Mouse (Mus musculus) heart, postnatal 14 days (tissue): ENCODE results near the gene Tmem132c. TPM values are rescaled to one million over a fixed set of nuclear protein-coding genes. Genes with fewer than 3 reads are reported as not detected.

Experiments
- DNase-seq, 2 experiments: peaks; one replicate each; pipeline ENCODE4 v3.0.0; 2021 to 2022
- intact Hi-C: fragments of 180-260 bp; cut with DNase I; formaldehyde crosslinking; loops from one replicate; pipeline ENCODE4 v1.15.1; 2025
- total RNA-seq, 2 experiments: library from RNA; stranded (reverse); gene quantifications; 2 replicates each; pipeline ENCODE4 v1.2.3; 2021

Gene Tmem132c
- total RNA-seq, 2 experiments from 2014 or later: 0.17 to 0.33 TPM

- peak in 1 of 2 experiments; percentile 27 for DNase-seq
- intact Hi-C loops: no loop called here
These were observed 319.5 kb downstream of the Tmem132c start for GRCm38 (mm10) chr5:127561086-127561485.

DNA sequence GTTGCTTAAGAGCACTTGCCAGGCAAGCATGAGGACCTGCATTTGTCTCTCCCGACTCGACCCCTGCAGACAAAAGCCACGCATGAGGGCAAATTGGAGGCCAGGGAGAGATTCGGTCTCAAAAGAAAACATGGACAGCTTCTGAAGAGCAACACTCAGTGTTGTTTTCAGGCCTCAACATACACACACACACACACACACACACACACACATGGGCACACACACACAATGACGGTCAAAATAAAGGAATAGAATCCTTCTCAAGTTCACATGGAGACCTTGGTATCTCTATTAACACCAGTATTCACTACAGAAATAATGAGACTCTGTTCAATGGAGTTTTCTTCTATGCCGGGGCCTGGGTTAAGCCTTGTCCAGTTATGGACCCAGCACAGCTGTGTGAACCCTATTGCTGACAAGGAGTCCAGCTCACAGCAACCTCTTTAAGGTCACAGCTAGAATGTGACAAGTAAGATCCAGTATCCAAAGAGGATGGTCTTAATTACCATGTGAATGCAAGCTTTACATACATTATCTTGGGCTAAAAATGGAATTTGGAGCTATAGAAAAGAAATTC, 325.6 kb downstream of the Tmem132c start:
- DNase-seq: no peak
- intact Hi-C loops: no loop called here

GRCm38 (mm10) chr5:127577419-127577818, 335.8 kb downstream of the Tmem132c start:
- no peak for DNase-seq
- intact Hi-C loops: loop anchor here (5.0 kb wide), 1 partner anchor 125 kb away; no protein-coding TSS in a partner anchor

GRCm38 (mm10) chr5:127583658-127584057, 342.1 kb downstream of the Tmem132c start:
- DNase-seq: no peak
- intact Hi-C loops: no loop called here

- DNase-seq: no peak
- intact Hi-C loops: no loop called here
These were observed 346.2 kb downstream of the Tmem132c start for GRCm38 (mm10) chr5:127587854-127588253.

- intact Hi-C loops: no loop called here
These were observed 350.8 kb downstream of the Tmem132c start for GRCm38 (mm10) chr5:127592406-127592805.

GRCm38 (mm10) chr5:127592854-127593253, 351.2 kb downstream of the Tmem132c start:
- intact Hi-C loops: no loop called here
- DNase-seq: peak in 1 of 2 experiments; percentile 25

More at GRCm38 (mm10) chr5:127592406-127592805, 350.8 kb downstream of the Tmem132c start:
- DNase-seq: no peak

- DNase-seq: no peak
- intact Hi-C loops: no loop called here
These were observed 354.1 kb downstream of the Tmem132c start for GRCm38 (mm10) chr5:127595676-127596075.

DNA sequence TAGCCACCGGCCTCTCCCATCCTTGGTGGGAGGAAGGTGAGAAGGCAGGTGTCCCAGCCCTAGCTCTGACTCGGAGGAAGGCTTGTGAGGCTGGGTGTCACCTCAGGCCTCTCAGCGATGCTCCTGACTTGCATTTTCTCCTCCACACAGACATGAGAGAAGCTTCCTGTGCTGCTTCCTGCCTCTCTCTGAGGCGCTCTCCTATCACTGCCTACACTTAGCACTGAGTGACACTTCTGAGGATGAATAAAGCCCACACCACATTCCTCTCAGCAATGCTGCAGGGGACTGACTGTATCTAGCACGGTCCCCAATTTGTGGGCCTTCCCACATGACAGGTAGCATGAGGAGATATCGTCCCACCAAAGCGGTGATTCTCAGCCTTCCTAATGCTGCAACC, 355.3 kb downstream of the Tmem132c start:
- DNase-seq: no peak
- intact Hi-C loops: no loop called here

DNA sequence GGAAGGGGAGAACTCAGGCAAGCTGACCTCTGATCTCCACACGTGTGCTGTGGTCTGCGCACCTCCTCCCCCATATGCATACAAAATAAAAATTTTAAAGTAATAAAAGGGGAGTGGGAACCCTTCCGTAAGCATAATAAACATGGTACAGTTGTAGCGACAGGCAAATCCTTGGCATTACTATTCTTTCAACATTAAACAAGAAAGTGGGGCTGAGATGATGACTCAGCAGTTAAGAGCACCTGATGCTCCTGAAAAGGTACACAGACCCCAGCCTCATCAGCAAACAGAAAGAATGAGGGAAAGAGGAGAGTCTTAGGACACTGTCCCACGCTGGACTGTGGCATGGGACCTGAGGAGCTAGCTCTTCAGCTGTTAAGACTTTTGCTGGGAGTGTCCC, 361.4 kb downstream of the Tmem132c start:
- intact Hi-C loops: no loop called here
- DNase-seq: no peak

DNA sequence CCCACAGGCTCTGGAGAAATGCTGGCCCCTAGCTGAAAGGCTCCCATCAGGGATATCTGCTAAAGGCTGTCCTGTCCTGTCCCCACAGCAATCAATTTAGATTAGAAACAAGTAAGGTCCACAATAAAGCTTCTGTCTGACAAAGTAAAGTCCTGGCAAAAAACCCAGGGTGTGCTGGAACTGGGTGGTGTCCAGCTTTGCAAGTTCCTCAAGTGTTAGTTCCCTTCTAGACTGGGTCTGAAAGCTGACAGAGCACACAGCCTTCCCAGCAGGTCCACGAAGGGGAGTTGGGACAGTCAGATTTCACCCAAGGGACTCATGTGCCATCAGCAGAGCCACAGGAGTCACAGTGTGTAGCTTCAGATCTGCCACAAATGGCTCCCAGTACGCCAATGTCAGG, 365.9 kb downstream of the Tmem132c start:
- DNase-seq: no peak
- intact Hi-C loops: no loop called here

DNA sequence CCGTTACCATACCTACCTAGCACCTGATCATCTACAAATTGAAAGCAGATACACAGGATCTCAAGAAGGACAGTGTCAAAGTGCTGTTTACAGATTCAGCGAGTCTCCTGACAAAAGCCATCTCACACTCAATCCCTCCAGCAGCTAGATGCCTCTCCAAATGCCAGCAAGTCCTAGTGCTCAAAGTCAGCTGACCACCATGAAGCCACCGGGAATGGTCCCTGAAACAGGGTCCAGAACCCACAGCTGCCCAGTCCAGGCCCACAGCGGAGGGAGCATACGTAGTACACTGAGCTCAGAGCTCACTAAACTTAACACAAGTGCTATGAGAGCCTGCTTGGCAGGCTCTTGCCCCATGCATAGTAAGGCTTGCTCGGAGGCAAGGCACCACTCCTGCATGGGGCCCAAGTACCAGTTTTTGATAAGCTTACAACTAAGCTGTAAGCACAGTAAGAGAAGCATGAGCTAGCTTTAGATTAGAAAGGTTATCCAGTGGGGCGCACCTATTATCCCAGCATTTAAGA, 367.6 kb downstream of the Tmem132c start:
- DNase-seq: no peak
- intact Hi-C loops: no loop called here

DNA sequence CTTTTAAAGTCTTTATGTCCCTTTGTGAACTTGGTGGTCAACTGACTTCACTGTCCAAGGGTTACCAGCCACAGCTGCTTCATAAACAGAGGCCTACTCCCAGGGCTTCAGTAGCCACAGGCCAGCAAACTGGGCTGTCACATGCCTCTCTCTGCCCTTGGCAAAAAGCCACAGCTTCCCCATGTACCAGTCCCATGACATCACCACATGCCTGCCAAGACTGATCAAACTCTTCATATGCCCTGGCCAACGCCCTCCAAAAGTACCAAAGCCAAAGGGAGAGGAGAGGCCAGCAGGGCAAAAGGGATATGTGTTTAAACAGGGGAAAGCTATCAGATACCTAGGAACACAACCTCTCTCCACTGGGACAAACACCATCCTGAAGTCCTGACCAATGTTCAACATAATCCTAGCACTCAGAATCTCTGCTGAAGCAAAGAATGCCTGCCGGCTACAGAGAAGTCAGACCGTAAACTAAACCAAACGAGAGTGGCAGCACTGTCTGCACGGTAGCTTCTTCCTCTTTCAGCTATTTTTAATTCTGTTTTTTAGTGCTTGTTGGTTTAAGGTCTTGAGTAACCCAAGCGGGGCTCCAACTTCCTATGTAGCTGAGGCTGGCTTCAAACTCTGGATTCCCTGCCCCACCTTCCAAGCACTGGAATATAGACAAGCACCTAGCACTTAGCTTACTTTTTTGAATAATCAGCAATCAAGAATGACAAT, 369.3 kb downstream of the Tmem132c start:
- intact Hi-C loops: no loop called here
- DNase-seq: peak; percentile 49 to 66

- intact Hi-C loops: no loop called here
These were observed 370.3 kb downstream of the Tmem132c start for GRCm38 (mm10) chr5:127611881-127612280.

GRCm38 (mm10) chr5:127612397-127612796, 370.8 kb downstream of the Tmem132c start:
- intact Hi-C loops: no loop called here
- DNase-seq: no peak

More at GRCm38 (mm10) chr5:127611881-127612280, 370.3 kb downstream of the Tmem132c start:
- DNase-seq: no peak
